Mouse (Mus musculus): ENCODE measurements around the gene Speg.

Speg gene

GRCm38 (mm10) chr1:75365510-75366137, 9.5 kb upstream of the Speg start:
- no peak for DNase-seq (ENCODE audit: low spot score in 2 of 2)

DNA sequence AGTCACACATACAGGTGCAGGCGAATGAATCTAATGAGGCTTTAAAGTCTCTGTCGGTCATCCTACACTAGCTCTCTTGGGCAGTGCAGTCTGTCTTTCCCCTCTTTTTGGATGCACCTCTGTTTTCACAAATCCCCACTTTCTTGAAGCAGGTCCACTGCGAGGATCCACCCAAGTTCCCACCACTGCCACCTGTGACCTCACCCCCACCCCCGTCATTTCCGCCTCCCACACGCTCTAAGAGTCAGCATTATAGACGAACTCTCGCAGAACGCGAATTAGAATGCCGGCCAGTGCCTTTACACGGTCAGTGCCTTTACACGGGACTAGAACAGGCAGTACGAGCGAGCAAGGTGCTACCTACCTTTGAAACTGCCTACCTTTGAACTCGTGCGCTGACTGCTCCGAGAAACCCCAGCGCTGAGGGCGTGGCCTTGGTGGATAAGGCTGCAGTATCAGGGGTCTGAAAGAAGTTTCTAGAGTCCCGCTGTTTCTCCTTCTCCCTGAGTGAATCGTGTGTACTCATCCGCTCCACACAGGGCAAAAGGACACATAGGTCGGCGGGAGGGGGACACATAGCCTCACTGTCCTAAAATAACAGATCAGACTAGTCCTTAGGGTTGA, 5.6 kb upstream of the Speg start:
- DNase-seq (ENCODE audit: low spot score in 2 of 2): no peak

DNA sequence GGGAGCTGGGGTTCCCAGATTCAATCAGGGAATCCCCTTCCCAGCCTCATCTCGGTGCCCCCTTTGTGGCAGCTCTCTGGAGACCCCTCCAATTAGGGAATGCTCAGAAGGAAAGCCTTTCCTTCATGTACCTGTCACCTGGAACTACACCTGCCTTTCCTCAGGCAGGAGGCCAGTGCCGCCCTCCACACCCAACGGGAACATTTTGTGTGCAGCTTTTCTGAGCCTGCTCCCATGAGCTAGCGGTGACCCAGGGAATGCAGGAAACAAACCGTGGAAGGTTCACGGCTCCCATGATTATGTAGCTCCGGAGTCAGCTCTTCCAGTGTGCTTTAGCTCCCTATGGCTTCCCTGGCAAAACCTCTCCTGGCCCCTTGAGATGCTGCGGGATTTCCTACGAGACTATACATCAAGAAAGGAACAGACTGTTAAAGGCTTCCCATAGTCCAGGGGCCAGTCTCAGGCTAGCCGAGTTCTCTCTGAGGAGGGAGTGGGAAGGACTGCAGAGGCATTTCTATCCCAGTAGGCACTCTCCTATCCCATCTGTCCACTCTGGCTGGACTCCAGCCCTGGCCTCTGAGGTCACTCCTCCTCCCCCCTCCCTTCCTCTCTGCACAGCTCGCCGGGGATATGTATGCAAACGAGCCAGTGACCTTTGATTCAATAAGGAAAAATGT, 5.0 kb upstream of the Speg start:
- DNase-seq (ENCODE audit: low spot score in 2 of 2): no peak

DNA sequence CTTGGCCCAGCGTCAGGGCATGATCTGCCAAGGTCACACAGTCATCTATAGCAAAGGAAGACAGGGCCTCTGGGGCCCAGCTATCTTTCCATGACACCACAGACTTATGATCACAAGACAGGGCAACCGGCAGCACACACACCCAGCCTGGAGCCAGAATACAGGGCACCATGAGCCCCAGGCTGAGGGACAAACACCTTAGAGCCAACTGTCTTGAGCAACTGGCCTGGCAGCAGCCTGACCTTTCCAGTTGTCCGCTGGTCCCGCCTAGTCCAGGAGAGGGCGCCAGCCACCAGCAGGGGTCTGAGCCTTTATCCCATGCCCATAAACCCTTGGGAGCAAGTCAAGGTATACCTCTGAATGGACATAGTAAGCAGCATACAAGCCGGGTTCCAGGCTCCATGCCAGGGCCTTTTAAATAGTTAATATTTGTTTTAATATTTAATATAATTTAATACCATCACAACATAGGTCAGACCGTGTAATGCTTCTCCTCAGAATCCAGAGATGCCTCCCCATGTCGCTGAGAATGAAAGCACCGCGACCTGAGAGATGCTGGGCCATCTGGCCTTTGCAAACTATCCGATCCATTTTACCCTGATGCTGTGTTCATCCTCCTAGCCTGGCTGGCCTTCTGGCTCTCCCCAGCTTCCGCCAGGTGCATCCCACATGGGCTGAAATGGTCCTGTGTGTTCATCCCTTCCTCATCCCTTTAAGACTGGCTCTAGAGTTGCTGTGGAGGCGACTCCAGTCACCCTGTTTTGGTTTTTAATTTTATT, 3.6 kb upstream of the Speg start:
- DNase-seq (ENCODE audit: low spot score in 2 of 2): no peak

GRCm38 (mm10) chr1:75372450-75372849, 2.6 kb upstream of the Speg start:
- no peak for DNase-seq (ENCODE audit: low spot score in 2 of 2)

- DNase-seq (ENCODE audit: low spot score in 2 of 2): no peak
These were observed 1.8 kb upstream of the Speg start for GRCm38 (mm10) chr1:75373276-75373675.

DNA sequence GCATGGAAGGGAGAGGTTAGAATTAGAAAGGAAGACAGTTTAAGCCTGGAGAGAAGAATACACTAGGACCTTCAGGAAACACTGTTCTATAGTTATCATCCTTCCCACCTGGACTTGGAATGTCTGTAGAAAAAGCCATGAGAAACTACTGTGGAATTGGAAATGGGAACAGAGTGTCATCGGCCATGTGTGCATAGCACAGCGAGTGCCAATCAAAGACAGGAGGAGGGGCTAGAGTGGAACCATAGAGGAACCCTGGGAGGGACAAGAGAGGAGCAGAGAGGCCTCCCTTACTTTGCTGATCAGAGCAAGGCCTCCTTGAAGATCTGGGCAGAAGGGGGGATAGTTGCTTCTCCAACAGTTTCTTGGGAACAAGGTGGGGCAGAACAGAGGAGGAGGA, 4.1 kb downstream of the Speg start:
- no peak for DNase-seq (ENCODE audit: low spot score in 2 of 2)

- no peak for DNase-seq (ENCODE audit: low spot score in 2 of 2)
These were observed 4.8 kb downstream of the Speg start for GRCm38 (mm10) chr1:75379931-75380330.

DNA sequence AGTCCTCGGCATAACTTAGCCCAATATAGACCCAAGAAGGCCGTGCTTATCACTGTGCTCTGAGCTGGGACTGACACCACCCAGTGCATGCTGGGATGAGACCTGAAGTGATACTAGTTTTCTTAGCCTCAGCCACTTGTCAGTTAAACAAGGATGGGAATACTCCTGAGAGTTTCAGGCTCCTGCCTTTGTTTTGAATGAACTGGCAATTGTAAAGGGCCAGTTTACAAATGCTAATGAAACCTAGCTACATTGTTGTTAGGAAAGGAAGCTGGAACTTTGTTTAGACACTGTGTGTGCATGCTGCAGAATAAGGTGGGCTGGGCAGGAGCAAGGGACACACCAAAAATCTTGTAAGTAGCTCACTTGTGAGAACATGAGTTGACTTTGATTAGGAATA, 5.9 kb downstream of the Speg start:
- no peak for DNase-seq (ENCODE audit: low spot score in 2 of 2)

- peak in 1 of 2 experiments; percentile 53 for DNase-seq (ENCODE audit: low spot score in 2 of 2)
These were observed 6.6 kb downstream of the Speg start for GRCm38 (mm10) chr1:75381482-75382355.

DNA sequence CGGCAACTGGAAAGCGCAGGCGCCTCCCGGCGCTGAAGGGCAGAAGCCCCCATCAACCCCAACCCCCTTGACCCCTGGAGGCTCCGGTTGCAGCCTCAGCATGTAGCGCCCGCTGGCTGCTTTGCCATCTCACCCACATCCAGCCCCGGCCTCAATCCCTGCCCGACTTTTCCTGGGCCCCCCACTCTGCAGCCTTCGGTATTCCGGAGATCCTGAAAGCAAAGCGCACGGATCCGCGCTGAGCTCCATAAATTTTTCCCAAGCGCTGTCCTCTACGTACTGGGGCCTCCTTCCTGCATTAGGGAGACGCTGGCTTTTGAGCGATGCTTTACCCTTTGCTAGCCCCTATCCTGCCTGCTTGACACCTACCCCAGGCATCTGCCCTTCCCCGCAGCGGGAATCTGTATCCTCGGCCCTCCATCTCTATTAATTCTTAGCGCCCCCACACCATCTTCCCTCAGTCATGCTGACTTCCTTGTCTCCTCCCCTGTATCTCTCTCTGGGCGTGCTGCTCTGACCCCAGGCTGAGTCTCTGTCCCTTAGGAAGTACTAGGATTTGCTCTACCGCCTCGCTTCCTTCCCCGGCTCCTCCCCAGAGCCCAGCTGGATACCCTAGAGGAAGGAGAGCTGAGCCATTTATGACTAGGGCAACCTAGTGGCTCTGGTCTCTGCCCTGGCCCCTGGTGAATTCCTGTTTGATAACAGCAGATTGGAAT, 7.4 kb downstream of the Speg start:
- peak in 1 of 2 experiments; percentile 44 for DNase-seq (ENCODE audit: low spot score in 2 of 2)

GRCm38 (mm10) chr1:75384470-75385141, 9.5 kb downstream of the Speg start:
- peak; percentile 50 to 66 for DNase-seq (ENCODE audit: low spot score in 2 of 2)

DNA sequence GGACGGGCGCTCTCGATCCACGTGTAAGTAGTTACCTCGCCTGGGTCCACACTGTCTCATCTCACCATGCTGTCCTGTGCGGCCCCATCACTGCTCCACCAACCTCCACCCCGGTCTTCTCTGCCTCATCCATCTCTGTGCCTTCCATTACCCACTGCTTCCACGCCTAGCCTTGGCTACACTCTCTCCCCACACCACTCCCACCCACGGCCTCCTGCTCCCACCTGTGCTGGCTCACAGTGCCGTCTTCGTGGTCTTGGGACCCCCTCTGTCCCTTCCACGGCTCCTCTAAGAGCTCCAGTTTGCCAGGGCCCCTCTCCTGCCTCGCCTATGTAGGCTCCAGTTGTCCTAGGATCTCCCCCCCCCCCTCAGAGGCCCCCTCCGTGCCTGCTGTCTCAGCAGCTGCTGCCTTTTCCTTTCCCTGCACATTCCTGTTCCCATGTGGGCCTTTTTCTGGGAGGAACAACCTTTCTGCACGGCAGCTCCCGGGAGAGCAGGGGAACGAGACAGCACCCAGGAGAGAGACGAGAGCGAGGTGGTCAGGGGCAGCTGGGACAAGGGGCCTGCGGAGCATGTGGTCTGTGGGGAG, 10.1 kb downstream of the Speg start:
- peak in 1 of 2 experiments; percentile 43 for DNase-seq (ENCODE audit: low spot score in 2 of 2)

GRCm38 (mm10) chr1:75386149-75386548, 11.1 kb downstream of the Speg start:
- DNase-seq (ENCODE audit: low spot score in 2 of 2): peak; percentile 49 to 53

GRCm38 (mm10) chr1:75387469-75387928, 12.4 kb downstream of the Speg start:
- DNase-seq (ENCODE audit: low spot score in 2 of 2): no peak

DNA sequence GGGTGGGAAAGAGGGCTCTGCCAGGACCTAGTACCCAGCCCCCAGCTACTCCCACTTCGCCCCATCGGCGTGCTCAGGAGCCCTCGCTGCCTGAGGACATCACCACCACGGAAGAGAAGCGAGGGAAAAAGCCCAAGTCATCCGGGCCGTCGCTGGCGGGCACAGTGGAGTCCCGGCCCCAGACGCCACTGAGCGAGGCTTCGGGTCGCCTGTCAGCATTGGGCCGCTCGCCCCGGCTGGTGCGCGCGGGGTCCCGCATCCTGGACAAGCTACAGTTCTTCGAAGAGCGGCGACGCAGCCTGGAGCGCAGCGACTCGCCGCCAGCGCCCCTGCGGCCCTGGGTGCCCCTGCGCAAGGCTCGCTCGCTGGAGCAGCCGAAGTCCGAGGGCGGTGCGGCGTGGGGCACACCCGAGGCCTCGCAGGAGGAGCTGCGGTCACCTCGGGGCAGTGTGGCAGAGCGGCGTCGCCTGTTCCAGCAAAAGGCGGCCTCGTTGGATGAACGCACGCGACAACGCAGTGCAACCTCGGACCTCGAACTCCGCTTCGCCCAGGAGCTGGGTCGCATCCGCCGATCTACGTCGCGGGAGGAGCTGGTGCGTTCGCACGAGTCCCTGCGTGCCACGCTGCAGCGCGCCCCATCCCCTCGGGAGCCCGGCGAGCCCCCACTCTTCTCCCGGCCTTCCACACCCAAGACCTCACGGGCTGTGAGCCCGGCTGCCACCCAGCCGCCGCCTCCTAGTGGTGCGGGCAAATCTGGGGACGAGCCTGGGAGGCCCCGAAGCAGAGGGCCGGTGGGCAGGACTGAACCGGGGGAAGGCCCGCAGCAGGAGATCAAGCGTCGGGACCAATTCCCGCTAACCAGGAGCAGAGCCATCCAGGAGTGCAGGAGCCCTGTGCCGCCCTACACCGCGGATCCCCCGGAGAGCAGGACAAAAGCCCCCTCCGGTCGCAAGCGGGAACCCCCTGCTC, 13.1 kb downstream of the Speg start:
- DNase-seq (ENCODE audit: low spot score in 2 of 2): no peak

GRCm38 (mm10) chr1:75388898-75389515, 13.9 kb downstream of the Speg start:
- DNase-seq (ENCODE audit: low spot score in 2 of 2): no peak

GRCm38 (mm10) chr1:75393139-75393538, 18.0 kb downstream of the Speg start:
- DNase-seq (ENCODE audit: low spot score in 2 of 2): peak; percentile 65 to 67

Data from right cerebral cortex, adult 2 months (tissue).